Mouse (Mus musculus): ENCODE data around the gene Exoc3. TPM values are rescaled to one million over a fixed set of nuclear protein-coding genes. Genes with fewer than 3 reads are reported as not detected.

Exoc3 gene
- total RNA-seq (2014; rRNA removed) = 87.0 and 88.5 TPM in 2 replicates
- polyA plus RNA-seq (2015; fragmentation: Nextera tagmentation; extraction: Ambion mirVana) = 88.1 and 98.5 TPM in 2 replicates

DNA sequence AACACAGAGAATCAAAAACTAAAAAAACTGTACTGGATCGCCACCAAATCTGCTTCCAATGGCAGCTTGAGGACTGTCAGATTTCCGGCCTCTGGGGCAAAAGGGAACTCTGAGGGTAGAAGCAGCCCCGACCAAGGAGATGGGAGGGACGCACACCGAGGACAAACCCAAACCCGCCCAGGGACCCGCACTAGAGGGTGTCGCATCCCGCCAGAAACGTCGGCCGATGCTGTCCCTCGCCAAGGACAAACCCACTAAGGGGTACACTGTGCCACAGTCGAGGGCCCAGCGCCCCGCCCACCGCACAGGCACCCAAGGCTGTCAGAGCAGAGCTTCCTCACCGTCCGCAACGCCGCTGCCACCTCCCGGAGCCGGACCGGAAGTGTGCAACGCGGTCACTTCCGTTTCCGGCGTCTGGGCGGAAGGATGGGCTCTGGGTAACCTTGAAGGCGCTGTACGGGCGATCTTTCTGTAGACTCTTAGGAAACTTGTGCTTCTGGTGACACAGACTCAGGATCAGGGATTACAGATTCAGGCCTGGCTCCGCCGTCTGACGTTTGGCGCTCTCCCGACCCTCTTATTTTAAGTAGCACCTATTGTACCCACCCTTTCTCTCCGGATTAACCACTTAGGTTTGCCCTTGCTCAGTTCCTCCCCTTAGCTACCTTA lies at the start of gene Exoc3:
TSS of gene Exoc3 (minus strand) at position 416 of the 669 bp plus-strand sequence.
- H3K4me3 ChIP-seq (ENCODE audit: low read depth, low read length) = peak within 1 kb of the TSS; percentile 72
- no peak; the same call in 1 of the 2 replicates for TF ChIP-seq CTCF (IDR thresholded peaks at IDR 0.05; ENCODE audit: low read depth)
- peak within 1 kb of the TSS; percentile 63 for H3K4me2 ChIP-seq (ENCODE audit: low read depth)
- peak; percentile 99 for ATAC-seq
- DNase-seq = peak; percentile 92
- H3K9me3 ChIP-seq (ENCODE audit: low read length) = no peaks in the 10 kb centered on the region
- H3K27me3 ChIP-seq (ENCODE audit: insufficient read depth, low read length) = no peaks in the 10 kb centered on the region
- H3K9ac ChIP-seq = peak within 1 kb of the TSS; percentile 76
- H3K36me3 ChIP-seq (ENCODE audit: insufficient read depth) = peaks cover 12% of the 10 kb centered on the region
- WGBS = 3% methylated on average over 39 of the region's 39 CpGs
- peak within 1 kb of the TSS; percentile 86 for H3K27ac ChIP-seq (ENCODE audit: low read depth, low read length)
- H3K4me1 ChIP-seq (ENCODE audit: insufficient read depth) = peaks cover 11% of the 10 kb centered on the region

DNA sequence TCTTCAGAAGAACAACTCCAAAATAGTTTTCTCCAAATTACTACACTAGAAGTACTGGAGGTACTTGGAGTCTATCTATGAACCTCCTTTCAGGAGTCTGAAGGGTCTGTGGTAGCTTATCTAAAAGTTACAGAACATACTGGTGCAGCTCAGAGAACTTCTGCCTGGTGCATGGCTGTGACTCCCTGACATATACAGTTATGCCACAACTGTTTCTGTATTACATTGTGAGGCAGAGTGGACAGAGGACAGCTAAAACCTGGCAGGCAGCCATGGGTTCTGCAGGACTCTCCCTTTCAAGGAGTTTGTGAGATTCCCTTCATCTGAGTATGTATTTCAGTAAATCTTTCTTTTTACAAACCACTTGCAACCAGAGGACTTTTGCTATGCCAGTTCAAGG lies 38.0 kb upstream of the Exoc3 start:
- no peaks in the 10 kb centered on the region for H3K9me3 ChIP-seq (ENCODE audit: low read length)
- no peak overlapping the region for H3K27ac ChIP-seq (ENCODE audit: low read depth, low read length)
- H3K4me3 ChIP-seq (ENCODE audit: low read depth, low read length) = no peak overlapping the region
- peaks cover 6% of the 10 kb centered on the region for H3K4me1 ChIP-seq (ENCODE audit: insufficient read depth)
- ATAC-seq (no peak), DNase-seq (no peak)
- H3K4me2 ChIP-seq (ENCODE audit: low read depth) = no peak overlapping the region
- no peaks in the 10 kb centered on the region for H3K27me3 ChIP-seq (ENCODE audit: insufficient read depth, low read length)
- H3K36me3 ChIP-seq (ENCODE audit: insufficient read depth) = no peaks in the 10 kb centered on the region
- TF ChIP-seq CTCF (IDR thresholded peaks at IDR 0.05; ENCODE audit: low read depth) = no peak
- H3K9ac ChIP-seq = no peak overlapping the region

DNA sequence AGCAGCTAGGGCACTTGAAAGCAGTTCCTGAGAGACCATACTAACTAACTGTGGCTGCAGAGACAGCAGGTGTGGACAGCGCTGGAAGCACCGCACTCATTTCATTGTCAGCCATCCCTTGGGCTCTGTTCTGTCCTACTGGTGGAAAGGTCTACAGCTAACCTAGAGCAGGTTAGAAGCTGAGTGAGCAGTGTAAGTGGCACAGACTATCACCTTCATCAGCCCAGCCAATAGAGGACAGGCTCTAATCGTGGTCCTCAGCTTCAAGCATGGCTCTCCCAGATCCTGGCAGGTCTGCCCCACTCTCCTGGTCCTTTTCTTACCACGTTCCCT lies 37.3 kb upstream of the Exoc3 start:
- peak overlapping the region; percentile 35 for H3K4me2 ChIP-seq (ENCODE audit: low read depth)
- no peak for TF ChIP-seq CTCF (IDR thresholded peaks at IDR 0.05; ENCODE audit: low read depth)
- H3K9me3 ChIP-seq (ENCODE audit: low read length) = no peaks in the 10 kb centered on the region
- H3K36me3 ChIP-seq (ENCODE audit: insufficient read depth) = no peaks in the 10 kb centered on the region
- no peak overlapping the region for H3K4me3 ChIP-seq (ENCODE audit: low read depth, low read length)
- ATAC-seq (no peak), DNase-seq (no peak)
- WGBS = 48% methylated on average over 4 of the region's 4 CpGs
- H3K9ac ChIP-seq = peak overlapping the region; percentile 18; the same call in 1 of the 2 replicates
- peaks cover 6% of the 10 kb centered on the region for H3K4me1 ChIP-seq (ENCODE audit: insufficient read depth)
- no peak overlapping the region for H3K27ac ChIP-seq (ENCODE audit: low read depth, low read length)
- H3K27me3 ChIP-seq (ENCODE audit: insufficient read depth, low read length) = no peaks in the 10 kb centered on the region

DNA sequence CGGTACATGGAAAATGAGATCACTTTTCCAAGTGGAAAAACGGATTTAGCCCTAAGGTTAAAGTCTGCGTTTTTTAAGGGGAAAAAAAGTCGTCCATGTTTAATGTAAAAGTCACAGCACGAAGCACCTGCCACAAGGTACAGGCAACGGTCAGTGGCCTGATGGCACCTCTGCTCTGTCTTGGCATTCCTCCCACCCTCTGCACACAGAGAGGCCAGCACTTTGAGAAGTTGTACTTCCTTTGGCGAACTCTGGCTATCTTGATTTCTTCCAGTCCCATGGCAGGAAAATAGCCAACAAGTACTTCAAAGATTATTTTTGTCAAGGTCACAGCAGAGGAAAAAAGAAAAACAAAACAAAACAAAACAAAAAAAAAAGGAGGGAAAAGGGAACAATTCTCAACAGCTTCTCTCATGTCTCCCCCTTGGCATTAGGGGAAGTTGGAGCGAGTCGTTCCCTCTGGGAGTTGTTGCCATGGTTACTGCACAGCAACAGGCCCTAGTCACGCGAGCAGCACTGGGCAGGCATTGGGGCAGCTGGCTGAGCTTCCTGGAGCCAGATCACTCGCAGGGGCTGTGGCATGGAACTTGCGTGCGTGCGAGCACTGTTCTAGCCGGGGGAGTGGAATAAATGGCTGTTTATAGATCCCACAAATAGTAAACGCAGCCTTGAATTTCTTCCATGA lies 36.8 kb upstream of the Exoc3 start:
- Histone ChIP-seq H3K4me3 (ENCODE audit: low read depth, low read length) (no peak overlapping the region), H3K27me3 (ENCODE audit: insufficient read depth, low read length) (no peaks in the 10 kb centered on the region), H3K4me1 (ENCODE audit: insufficient read depth) (peaks cover 6% of the 10 kb centered on the region), H3K4me2 (ENCODE audit: low read depth) (peak overlapping the region; percentile 35), H3K9me3 (ENCODE audit: low read length) (no peaks in the 10 kb centered on the region), H3K9ac (peak overlapping the region; percentile 18; the same call in 1 of the 2 replicates), H3K27ac (ENCODE audit: low read depth, low read length) (no peak overlapping the region), H3K36me3 (ENCODE audit: insufficient read depth) (no peaks in the 10 kb centered on the region)
- peak; percentile 97 for ATAC-seq
- peak; percentile 79 for DNase-seq
- TF ChIP-seq CTCF (IDR thresholded peaks at IDR 0.05; ENCODE audit: low read depth) = no peak
- WGBS = 20% methylated on average over 17 of the region's 17 CpGs

DNA sequence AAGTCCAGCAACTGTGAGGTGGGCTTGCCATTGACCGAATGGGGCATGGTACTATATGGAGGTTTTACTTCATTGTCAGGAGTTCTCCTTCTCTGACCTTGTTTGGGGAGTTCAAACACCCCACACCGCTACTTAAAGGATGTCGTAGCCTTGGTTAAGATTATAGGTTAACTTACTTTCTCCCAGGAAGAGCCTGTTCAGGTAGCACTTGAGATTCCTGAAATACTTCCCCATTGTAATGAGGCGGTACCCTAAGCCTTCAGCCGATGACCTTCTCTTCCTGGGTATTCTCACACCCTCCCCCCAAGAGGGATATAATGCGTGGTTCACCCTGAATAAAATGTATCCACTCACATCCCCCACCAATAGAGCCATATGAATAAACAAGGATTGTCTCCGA lies 29.0 kb upstream of the Exoc3 start:
- Histone ChIP-seq H3K27ac (ENCODE audit: low read depth, low read length) (no peak overlapping the region), H3K9me3 (ENCODE audit: low read length) (no peaks in the 10 kb centered on the region), H3K9ac (no peak overlapping the region), H3K4me3 (ENCODE audit: low read depth, low read length) (no peak overlapping the region), H3K36me3 (ENCODE audit: insufficient read depth) (no peaks in the 10 kb centered on the region), H3K27me3 (ENCODE audit: insufficient read depth, low read length) (no peaks in the 10 kb centered on the region), H3K4me1 (ENCODE audit: insufficient read depth) (no peaks in the 10 kb centered on the region), H3K4me2 (ENCODE audit: low read depth) (no peak overlapping the region)
- TF ChIP-seq CTCF (IDR thresholded peaks at IDR 0.05; ENCODE audit: low read depth) = no peak
- WGBS = 82% methylated on average over 7 of the region's 7 CpGs
- ATAC-seq (no peak), DNase-seq (no peak)

DNA sequence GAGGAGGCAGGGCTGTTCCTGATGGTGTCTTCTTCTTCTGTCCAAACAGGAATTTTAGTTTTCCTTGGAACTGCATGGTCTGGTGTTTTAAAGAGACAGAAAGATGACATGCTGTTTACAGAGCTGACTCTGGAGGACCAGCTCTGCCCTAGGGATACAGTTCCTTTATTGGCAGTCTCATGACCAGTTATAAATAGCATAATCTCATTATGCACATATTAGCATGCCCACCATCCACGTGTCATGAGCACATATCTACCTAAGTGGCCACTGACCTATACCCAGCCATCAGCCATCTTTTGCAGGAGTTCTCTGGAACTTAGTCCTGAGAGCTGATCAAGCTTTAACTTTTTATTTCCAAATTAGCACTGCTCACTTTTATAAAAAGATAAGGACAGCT lies 12.1 kb upstream of the Exoc3 start:
- no peak for TF ChIP-seq CTCF (IDR thresholded peaks at IDR 0.05; ENCODE audit: low read depth)
- H3K9ac ChIP-seq = no peak overlapping the region
- ATAC-seq = no peak

DNA sequence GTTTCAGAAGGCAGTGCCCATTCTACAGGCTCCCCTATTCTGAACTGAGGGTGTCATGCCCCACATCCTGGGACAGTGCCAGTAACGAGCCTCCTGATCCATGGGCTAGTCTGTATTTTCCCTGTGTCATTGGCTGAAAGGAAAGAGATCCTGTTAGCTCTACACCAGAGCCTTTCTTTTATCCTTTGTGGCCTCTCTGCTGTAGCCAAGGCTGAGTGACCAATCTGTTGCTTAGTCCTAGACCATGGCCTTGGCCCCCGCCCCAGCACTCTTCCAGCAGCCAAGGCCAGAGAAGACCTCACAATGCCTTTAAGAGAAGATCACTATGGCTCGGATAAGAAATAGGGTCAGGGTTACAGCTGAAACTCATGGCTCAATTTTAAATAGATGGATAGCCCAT lies 9.9 kb upstream of the Exoc3 start:
- Histone ChIP-seq H3K27me3 (ENCODE audit: insufficient read depth, low read length) (no peaks in the 10 kb centered on the region), H3K4me1 (ENCODE audit: insufficient read depth) (no peaks in the 10 kb centered on the region), H3K36me3 (ENCODE audit: insufficient read depth) (no peaks in the 10 kb centered on the region), H3K27ac (ENCODE audit: low read depth, low read length) (no peak overlapping the region), H3K9ac (no peak overlapping the region), H3K9me3 (ENCODE audit: low read length) (no peaks in the 10 kb centered on the region), H3K4me3 (ENCODE audit: low read depth, low read length) (no peak overlapping the region), H3K4me2 (ENCODE audit: low read depth) (no peak overlapping the region)
- DNase-seq (no peak), ATAC-seq (no peak)
- TF ChIP-seq CTCF (IDR thresholded peaks at IDR 0.05; ENCODE audit: low read depth) = no peak
- 66% methylated on average over 3 of the region's 3 CpGs for WGBS

More for the DNA sequence above, 12.1 kb upstream of the Exoc3 start:
- WGBS = 40% methylated on average over 1 of the region's 1 CpGs
- DNase-seq = no peak
- Histone ChIP-seq H3K27ac (ENCODE audit: low read depth, low read length) (no peak overlapping the region), H3K9me3 (ENCODE audit: low read length) (no peaks in the 10 kb centered on the region), H3K36me3 (ENCODE audit: insufficient read depth) (no peaks in the 10 kb centered on the region), H3K4me2 (ENCODE audit: low read depth) (no peak overlapping the region), H3K4me1 (ENCODE audit: insufficient read depth) (no peaks in the 10 kb centered on the region), H3K4me3 (ENCODE audit: low read depth, low read length) (no peak overlapping the region), H3K27me3 (ENCODE audit: insufficient read depth, low read length) (no peaks in the 10 kb centered on the region)

Measured in forebrain, postnatal 0 days (tissue).